In the genomic region with DNA sequence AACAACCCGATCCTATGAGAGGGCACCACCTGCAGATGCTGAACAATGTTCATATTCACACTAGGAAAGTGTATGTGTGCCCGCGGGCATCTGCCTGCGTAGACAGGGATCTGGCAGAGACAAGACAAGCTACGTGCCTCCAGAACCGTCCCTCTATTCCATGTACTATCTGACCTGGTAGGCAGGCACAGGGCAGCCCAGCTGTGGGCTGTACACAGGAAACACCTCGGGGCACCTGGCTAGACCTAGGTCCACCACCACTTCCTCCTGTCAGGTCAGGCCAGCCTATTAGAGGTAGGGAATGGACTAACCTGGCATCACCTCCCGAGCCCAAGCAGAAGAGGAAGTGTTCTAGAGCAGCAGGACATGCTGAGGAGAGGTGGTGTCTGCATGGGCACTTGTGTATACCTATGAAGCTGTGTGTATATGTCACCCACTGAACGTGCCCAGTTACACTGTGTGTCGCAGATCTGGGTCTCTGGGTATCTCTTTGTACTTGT, we compare ENCODE assay signal across 8 mouse cellular contexts. TPM values are rescaled to one million over a fixed set of nuclear protein-coding genes. Genes with fewer than 3 reads are reported as not detected.
DNase-seq lines count a peak whose midpoint lies in the region; ATAC-seq and TF ChIP-seq lines count a peak whose summit lies in the region.

Gene Pgf, minus strand, starts transcription at position 51 of the 500 bp plus-strand sequence.

- no peak within 1 kb of the TSS for H3K27ac ChIP-seq in heart, embryonic 11.5 days (ENCODE audit: low read depth, low read length)

- peaks cover 48% of the 10 kb centered on the region for H3K4me1 ChIP-seq in heart, embryonic 11.5 days (ENCODE audit: control insufficient read depth, insufficient read depth, low read length)
- peaks cover 40% of the 10 kb centered on the region for H3K4me1 ChIP-seq in E14TG2a.4 (replicated peaks; ENCODE audit: low read depth, low read length)
- peaks cover 32% of the 10 kb centered on the region for H3K4me1 ChIP-seq in megakaryocyte, embryonic 14.5 days

- H3K4me3 ChIP-seq in heart, embryonic 11.5 days (ENCODE audit: low read depth, low read length), result peak within 1 kb of the TSS; percentile 38
- H3K4me3 ChIP-seq in E14TG2a.4 (replicated peaks; ENCODE audit: low read length), result peak within 1 kb of the TSS; percentile 62
- H3K4me3 ChIP-seq in megakaryocyte, embryonic 14.5 days (replicated peaks), result peak within 1 kb of the TSS; percentile 89

- 78% methylated on average over 10 of the region's 10 CpGs for WGBS in heart, embryonic 11.5 days (ENCODE audit: insufficient replicate concordance)

- peak within 1 kb of the TSS; percentile 65 for H3K4me2 ChIP-seq in heart, embryonic 11.5 days

- ATAC-seq in heart, embryonic 11.5 days (replicated peaks; ENCODE audit: insufficient number of reproducible peaks, low FRiP score, low TSS enrichment), result no peak
- ATAC-seq in hematopoietic stem cell, adult 5-6 weeks (replicated peaks in 1 of 2; ENCODE audit: insufficient read depth in 1 of 2, low FRiP score in 2 of 2, low TSS enrichment in 1 of 2, low read depth in 1 of 2, poor library complexity in 2 of 2, severe bottlenecking in 2 of 2), result peak; percentile 30 to 46; a peak in 3 of 4 replicates

- peaks cover 8% of the 10 kb centered on the region for H3K27me3 ChIP-seq in heart, embryonic 11.5 days (ENCODE audit: control insufficient read depth, insufficient read depth, low read length)
- peaks cover 94% of the 10 kb centered on the region for H3K27me3 ChIP-seq in E14TG2a.4 (ENCODE audit: insufficient read depth, low read length)
- peaks cover 96% of the 10 kb centered on the region for H3K27me3 ChIP-seq in megakaryocyte, embryonic 14.5 days (replicated peaks)

- DNase-seq in heart, postnatal 10 days, result no peak
- no peak for DNase-seq in urinary bladder, adult 2 months (ENCODE audit: low spot score)
- no peak for DNase-seq in urinary bladder, postnatal 14 days (ENCODE audit: low spot score)
- no peak for DNase-seq in ovary, postnatal 36 days (ENCODE audit: low spot score)

- TF ChIP-seq CTCF in E14TG2a.4 (conservative IDR thresholded peaks at IDR 0.05; ENCODE audit: low read length), result no peak

- peak within 1 kb of the TSS; percentile 53 for H3K9ac ChIP-seq in heart, embryonic 11.5 days (ENCODE audit: low read depth, low read length)

- intact Hi-C loops in heart, postnatal 10 days (cut with DNase I), result no loop called here

- H3K9me3 ChIP-seq in heart, embryonic 11.5 days (replicated peaks; ENCODE audit: control insufficient read depth, low read length), result no peaks in the 10 kb centered on the region
- H3K9me3 ChIP-seq in E14TG2a.4 (ENCODE audit: low read length), result no peaks in the 10 kb centered on the region
- no peaks in the 10 kb centered on the region for H3K9me3 ChIP-seq in megakaryocyte, embryonic 14.5 days

- H3K36me3 ChIP-seq in heart, embryonic 11.5 days (ENCODE audit: control insufficient read depth, insufficient read depth, low read length), result no peaks in the 10 kb centered on the region
- H3K36me3 ChIP-seq in E14TG2a.4 (ENCODE audit: insufficient read depth, low read length), result no peaks in the 10 kb centered on the region
- no peaks in the 10 kb centered on the region for H3K36me3 ChIP-seq in megakaryocyte, embryonic 14.5 days (replicated peaks; ENCODE audit: low read length)

RNA-seq across cellular contexts. Expression of gene Pgf, which starts in this region (rescaled TPM):
- 9.0 and 12.7 TPM in 2 replicates for polyA plus RNA-seq in heart, embryonic 11.5 days (2014; fragmentation: Nextera tagmentation; extraction: Ambion mirVana)
- total RNA-seq in heart, postnatal 10 days (2021), result 1 to 10 TPM; 2.4 to 6.2 TPM
- total RNA-seq in hematopoietic stem cell, adult 5-6 weeks (2017), result 0.63 and 0.84 TPM in 2 replicates
- 0.10 TPM in 1 of 2 replicates, not detected in the other for polyA plus RNA-seq in megakaryocyte, embryonic 14.5 days (2012; ENCODE audit: insufficient read depth, low replicate concordance)
- polyA plus RNA-seq in urinary bladder, adult 2 months (2012; rRNA removed), result 6.0 and 7.7 TPM in 2 replicates

Comparison
In these comparisons a context has a peak if more than half of its experiments do, and no peak if none do; other contexts are left out.
1. Peak in ATAC-seq in hematopoietic stem cell, adult 5-6 weeks; RNA of the gene not detected or under 1 TPM.
2. H3K4me3 ChIP-seq: peak in every context shown above with its lines; median percentile 89 in megakaryocyte, embryonic 14.5 days; 62 in E14TG2a.4; 38 in heart, embryonic 11.5 days.